Mouse (Mus musculus) forebrain, embryonic 16.5 days (tissue): ENCODE measurements around the gene Epn1. TPM values are rescaled to one million over a fixed set of nuclear protein-coding genes. Genes with fewer than 3 reads are reported as not detected.

Experiments
- microRNA-seq: library from miRNA; unstranded; fragments of <30 nt; microRNA quantifications from one replicate; pipeline ENCODE4, GENCODE M21; 2017
- polyA plus RNA-seq: library from polyadenylated mRNA; unstranded; fragments of >200 nt; fragmentation: Nextera tagmentation; extraction: Ambion mirVana; gene quantifications from 2 replicates; pipeline ENCODE4 v1.2.1, GENCODE M21; 2015

Epn1 gene
- polyA plus RNA-seq, 1 experiment from 2014 or later: 104 TPM

Small RNA genes within 50 kb of the gene (microRNA-seq; reads per million reads assigned to microRNA genes)
- not detected for gene Gm26217

Other genes with a start within 250 kb of the Epn1 start
- gene Shisa7, start 235.5 kb upstream of the Epn1 start, polyA plus RNA-seq: 8.7 and 13.2 TPM in 2 replicates
- gene Isoc2b, start 210.0 kb upstream of the Epn1 start, polyA plus RNA-seq: 3.2 and 4.3 TPM in 2 replicates
- 0.52 and 0.92 TPM in 2 replicates for gene Isoc2a, start 203.1 kb upstream of the Epn1 start, polyA plus RNA-seq
- 0.25 and 0.60 TPM in 2 replicates for gene Gm36210, start 173.7 kb upstream of the Epn1 start, polyA plus RNA-seq
- 3.4 and 3.9 TPM in 2 replicates for gene Zfp628, start 165.0 kb upstream of the Epn1 start, polyA plus RNA-seq
- gene Nat14, start 158.2 kb upstream of the Epn1 start, polyA plus RNA-seq: 32.0 and 38.3 TPM in 2 replicates
- 0.34 and 0.39 TPM in 2 replicates for gene Ssc5d, start 154.4 kb upstream of the Epn1 start, polyA plus RNA-seq
- gene Sbk2, start 115.8 kb upstream of the Epn1 start, polyA plus RNA-seq: not detected in 2 replicates
- gene Sbk3, start 109.1 kb upstream of the Epn1 start, polyA plus RNA-seq: 0.84 and 0.91 TPM in 2 replicates
- gene Zfp579, start 84.1 kb upstream of the Epn1 start, polyA plus RNA-seq: 58.4 and 62.2 TPM in 2 replicates
- gene Zfp524, start 65.8 kb upstream of the Epn1 start, polyA plus RNA-seq: 10.3 and 11.3 TPM in 2 replicates
- 43.7 and 46.1 TPM in 2 replicates for gene Fiz1, start 65.5 kb upstream of the Epn1 start, polyA plus RNA-seq
- 0.91 TPM in 1 of 2 replicates, not detected in the other for gene Gm44973, start 64.7 kb upstream of the Epn1 start, polyA plus RNA-seq
- 5.9 and 6.5 TPM in 2 replicates for gene Zfp865, start 59.9 kb upstream of the Epn1 start, polyA plus RNA-seq
- 50.5 and 59.1 TPM in 2 replicates for gene Ccdc106, start 59.7 kb upstream of the Epn1 start, polyA plus RNA-seq
- gene 4632433K11Rik, start 46.1 kb upstream of the Epn1 start, polyA plus RNA-seq: not detected in 2 replicates
- 8.0 and 9.5 TPM in 2 replicates for gene Zfp784, start 41.8 kb upstream of the Epn1 start, polyA plus RNA-seq
- gene Zfp580, start 28.7 kb upstream of the Epn1 start, polyA plus RNA-seq: 52.7 and 62.4 TPM in 2 replicates
- gene U2af2, start 18.1 kb upstream of the Epn1 start, polyA plus RNA-seq: 125 and 128 TPM in 2 replicates
- 0.14 TPM in 1 of 2 replicates, not detected in the other for gene Rfpl4, start 36.7 kb downstream of the Epn1 start, polyA plus RNA-seq
- gene Rasl2-9, start 45.7 kb downstream of the Epn1 start, polyA plus RNA-seq: 0.32 TPM in 1 of 2 replicates, not detected in the other
- not detected in 2 replicates for gene Vmn1r55, start 69.4 kb downstream of the Epn1 start, polyA plus RNA-seq
- not detected in 2 replicates for gene Vmn1r56, start 116.5 kb downstream of the Epn1 start, polyA plus RNA-seq
- not detected in 2 replicates for gene Vmn1r57, start 138.3 kb downstream of the Epn1 start, polyA plus RNA-seq